Mouse (Mus musculus) midbrain, embryonic 10.5 days (tissue): ENCODE measurements around the gene Gcm1. TPM values are rescaled to one million over a fixed set of nuclear protein-coding genes. Genes with fewer than 3 reads are reported as not detected.
A peak's percentile ranks its signal among the peaks of the same experiment; 100 is the strongest.

Source experiments
- DNase-seq: peaks from one replicate; pipeline ENCODE4 v3.0.0-alpha.2; 2017; ENCODE audit warnings: low spot score
- H3K27ac ChIP-seq: fragments of 300-500 bp; sonication (generic); replicated peaks from 2 replicates; pipeline ENCODE4 v1.5.1; 2016; ENCODE audit warnings: mild to moderate bottlenecking
- H3K27me3 ChIP-seq: fragments of 300-500 bp; sonication (generic); 2 replicates; pipeline ENCODE4 v1.6.1; 2016; ENCODE audit warnings: low read depth, mild to moderate bottlenecking; ENCODE audit not compliant: poor library complexity, severe bottlenecking
- H3K36me3 ChIP-seq: fragments of 300-500 bp; sonication (generic); 2 replicates; pipeline ENCODE4 v1.6.1; 2016; ENCODE audit warnings: mild to moderate bottlenecking, moderate library complexity
- H3K4me1 ChIP-seq: fragments of 300-500 bp; sonication (generic); 2 replicates; pipeline ENCODE4 v1.6.1; 2016
- H3K4me3 ChIP-seq: fragments of 300-500 bp; sonication (generic); 2 replicates; pipeline ENCODE4 v1.5.1; 2016; ENCODE audit warnings: mild to moderate bottlenecking, moderate library complexity
- H3K9me3 ChIP-seq: fragments of 300-500 bp; sonication (generic); replicated peaks from 2 replicates; pipeline ENCODE4 v1.6.1; 2016; ENCODE audit warnings: mild to moderate bottlenecking
- WGBS: fragments of 180-500 bp; shearing (Covaris S2); methylation state at CpG from one replicate; pipeline ENCODE4 v1.1.7; 2016; 5-methylcytosine and 5-hydroxymethylcytosine counted together
- polyA plus RNA-seq: library from polyadenylated mRNA; unstranded; fragments of >200 nt; fragmentation: Nextera tagmentation; extraction: Ambion mirVana; gene quantifications from 2 replicates; pipeline ENCODE4 v1.2.1, GENCODE M21; 2016

The Gcm1 gene
- polyA plus RNA-seq: 0.10 TPM in 1 of 2 replicates, not detected in the other

- Histone ChIP-seq H3K4me3 (no peak within 1 kb of the TSS), H3K27ac (no peak within 1 kb of the TSS), H3K9me3 (no peaks in the 10 kb centered on the region), H3K27me3 (no peaks in the 10 kb centered on the region), H3K4me1 (no peaks in the 10 kb centered on the region; the same call in 1 of the 2 replicates), H3K36me3 (no peaks in the 10 kb centered on the region)
- DNase-seq: no peak
- WGBS: 64% methylated on average over 3 of the region's 3 CpGs
These were observed at the start of gene Gcm1 for GRCm38 (mm10) chr9:78051677-78052076. Gene Gcm1 (plus strand): TSS chr9:78051924.

GRCm38 (mm10) chr9:78003278-78003677 is 48.4 kb upstream of the Gcm1 start:
- no peaks in the 10 kb centered on the region for H3K4me1 ChIP-seq
- 89% methylated on average over 2 of the region's 2 CpGs for WGBS
- no peak overlapping the region for H3K27ac ChIP-seq
- no peaks in the 10 kb centered on the region for H3K36me3 ChIP-seq
- no peak overlapping the region for H3K4me3 ChIP-seq
- H3K27me3 ChIP-seq: no peaks in the 10 kb centered on the region
- DNase-seq: no peak
- no peaks in the 10 kb centered on the region for H3K9me3 ChIP-seq

- Histone ChIP-seq H3K36me3 (no peaks in the 10 kb centered on the region), H3K27me3 (no peaks in the 10 kb centered on the region), H3K9me3 (no peaks in the 10 kb centered on the region), H3K27ac (no peak overlapping the region), H3K4me3 (no peak overlapping the region), H3K4me1 (no peaks in the 10 kb centered on the region)
- WGBS: 63% methylated on average over 3 of the region's 3 CpGs
- peak; percentile 27 for DNase-seq
These were observed 46.2 kb upstream of the Gcm1 start for GRCm38 (mm10) chr9:78005481-78005880.

GRCm38 (mm10) chr9:78006209-78007001 is 45.3 kb upstream of the Gcm1 start:
- peak; percentile 70 for DNase-seq
- Histone ChIP-seq H3K36me3 (no peaks in the 10 kb centered on the region), H3K9me3 (no peaks in the 10 kb centered on the region), H3K4me1 (no peaks in the 10 kb centered on the region), H3K4me3 (no peak overlapping the region), H3K27ac (no peak overlapping the region), H3K27me3 (no peaks in the 10 kb centered on the region)
- 64% methylated on average over 19 of the region's 19 CpGs for WGBS

GRCm38 (mm10) chr9:78009382-78009781 is 42.3 kb upstream of the Gcm1 start:
- no peak overlapping the region for H3K4me3 ChIP-seq
- no peaks in the 10 kb centered on the region for H3K9me3 ChIP-seq
- WGBS: 93% methylated on average over 7 of the region's 7 CpGs
- no peaks in the 10 kb centered on the region for H3K27me3 ChIP-seq
- no peaks in the 10 kb centered on the region for H3K4me1 ChIP-seq
- no peak overlapping the region for H3K27ac ChIP-seq
- no peaks in the 10 kb centered on the region for H3K36me3 ChIP-seq
- DNase-seq: no peak

GRCm38 (mm10) chr9:78010187-78010586 is 41.5 kb upstream of the Gcm1 start:
- 86% methylated on average over 5 of the region's 5 CpGs for WGBS
- H3K4me3 ChIP-seq: no peak overlapping the region

GRCm38 (mm10) chr9:78010707-78011106 is 41.0 kb upstream of the Gcm1 start:
- H3K4me1 ChIP-seq: no peaks in the 10 kb centered on the region
- H3K4me3 ChIP-seq: no peak overlapping the region
- no peaks in the 10 kb centered on the region; the same call in 1 of the 2 replicates for H3K27me3 ChIP-seq
- H3K9me3 ChIP-seq: no peaks in the 10 kb centered on the region
- no peak for DNase-seq
- 89% methylated on average over 10 of the region's 10 CpGs for WGBS
- no peaks in the 10 kb centered on the region for H3K36me3 ChIP-seq
- H3K27ac ChIP-seq: no peak overlapping the region

More at GRCm38 (mm10) chr9:78010187-78010586, 41.5 kb upstream of the Gcm1 start:
- DNase-seq: no peak
- Histone ChIP-seq H3K36me3 (no peaks in the 10 kb centered on the region), H3K4me1 (no peaks in the 10 kb centered on the region), H3K9me3 (no peaks in the 10 kb centered on the region), H3K27ac (no peak overlapping the region), H3K27me3 (no peaks in the 10 kb centered on the region)

GRCm38 (mm10) chr9:78012066-78012465 is 39.7 kb upstream of the Gcm1 start:
- no peak for DNase-seq
- no peaks in the 10 kb centered on the region for H3K9me3 ChIP-seq
- 91% methylated on average over 4 of the region's 4 CpGs for WGBS
- H3K27ac ChIP-seq: no peak overlapping the region
- no peaks in the 10 kb centered on the region; the same call in 1 of the 2 replicates for H3K27me3 ChIP-seq
- H3K4me1 ChIP-seq: peaks cover 7% of the 10 kb centered on the region
- H3K36me3 ChIP-seq: no peaks in the 10 kb centered on the region
- H3K4me3 ChIP-seq: no peak overlapping the region

GRCm38 (mm10) chr9:78012681-78013080 is 39.0 kb upstream of the Gcm1 start:
- Histone ChIP-seq H3K27me3 (no peaks in the 10 kb centered on the region; the same call in 1 of the 2 replicates), H3K9me3 (no peaks in the 10 kb centered on the region), H3K4me3 (no peak overlapping the region), H3K36me3 (no peaks in the 10 kb centered on the region), H3K4me1 (peaks cover 7% of the 10 kb centered on the region), H3K27ac (no peak overlapping the region)
- 91% methylated on average over 5 of the region's 5 CpGs for WGBS
- no peak for DNase-seq

- Histone ChIP-seq H3K4me3 (no peak overlapping the region), H3K4me1 (peaks cover 15% of the 10 kb centered on the region), H3K9me3 (no peaks in the 10 kb centered on the region), H3K36me3 (no peaks in the 10 kb centered on the region), H3K27me3 (no peaks in the 10 kb centered on the region; the same call in 1 of the 2 replicates), H3K27ac (no peak overlapping the region)
- 49% methylated on average over 1 of the region's 1 CpGs for WGBS
- DNase-seq: no peak
These were observed 37.9 kb upstream of the Gcm1 start for GRCm38 (mm10) chr9:78013813-78014212.

- Histone ChIP-seq H3K9me3 (no peaks in the 10 kb centered on the region), H3K27me3 (no peaks in the 10 kb centered on the region; the same call in 1 of the 2 replicates), H3K4me3 (no peak overlapping the region), H3K27ac (no peak overlapping the region), H3K4me1 (peaks cover 25% of the 10 kb centered on the region), H3K36me3 (no peaks in the 10 kb centered on the region)
- WGBS: 86% methylated on average over 7 of the region's 7 CpGs
- no peak for DNase-seq
These were observed 35.9 kb upstream of the Gcm1 start for GRCm38 (mm10) chr9:78015816-78016215.

- Histone ChIP-seq H3K27me3 (no peaks in the 10 kb centered on the region; the same call in 1 of the 2 replicates), H3K9me3 (no peaks in the 10 kb centered on the region)
- DNase-seq: peak; percentile 19
These were observed 35.4 kb upstream of the Gcm1 start for GRCm38 (mm10) chr9:78016288-78016687.

GRCm38 (mm10) chr9:78021256-78021655 is 30.5 kb upstream of the Gcm1 start:
- Histone ChIP-seq H3K4me3 (no peak overlapping the region), H3K27me3 (peaks cover 17% of the 10 kb centered on the region; the same call in 1 of the 2 replicates), H3K36me3 (no peaks in the 10 kb centered on the region), H3K4me1 (peaks cover 39% of the 10 kb centered on the region), H3K9me3 (no peaks in the 10 kb centered on the region), H3K27ac (peak overlapping the region; percentile 74)
- DNase-seq: peak; percentile 79
- 13% methylated on average over 9 of the region's 9 CpGs for WGBS

More at GRCm38 (mm10) chr9:78016288-78016687, 35.4 kb upstream of the Gcm1 start:
- Histone ChIP-seq H3K36me3 (no peaks in the 10 kb centered on the region), H3K27ac (0 out of 2 replicates have a peak overlapping the region, but pooled peaks have one; percentile 23), H3K4me1 (peaks cover 29% of the 10 kb centered on the region), H3K4me3 (no peak overlapping the region)
- WGBS: 77% methylated on average over 15 of the region's 15 CpGs
